Mouse (Mus musculus) limb, embryonic 15.5 days (tissue): Measurements from ENCODE around the gene Stard13. TPM values are rescaled to one million over a fixed set of nuclear protein-coding genes. Genes with fewer than 3 reads are reported as not detected.

Experiments
- ATAC-seq: fragments of 200-750 bp; cut with Nextera tagmentation; 2 replicates; pipeline ENCODE4 v1.8.0; 2017; ENCODE audit warnings: low read depth, moderate TSS enrichment; ENCODE audit not compliant: insufficient number of reproducible peaks, low FRiP score, low TSS enrichment
- H3K27ac ChIP-seq: fragments of 300-500 bp; sonication (generic); 2 replicates; pipeline ENCODE4 v1.5.1; 2015; ENCODE audit warnings: moderate library complexity, mild to moderate bottlenecking, inconsistent platforms
- H3K27me3 ChIP-seq: fragments of 300-500 bp; sonication (generic); 2 replicates; pipeline ENCODE4 v1.6.1; 2015; ENCODE audit warnings: inconsistent platforms
- H3K36me3 ChIP-seq: fragments of 300-500 bp; sonication (generic); 2 replicates; pipeline ENCODE4 v1.6.1; 2015; ENCODE audit warnings: inconsistent platforms
- H3K4me1 ChIP-seq: fragments of 300-500 bp; sonication (generic); 2 replicates; pipeline ENCODE4 v1.6.1; 2015; ENCODE audit warnings: inconsistent platforms
- H3K4me2 ChIP-seq: fragments of 300-500 bp; sonication (generic); 2 replicates; pipeline ENCODE4 v1.6.1; 2015; ENCODE audit warnings: mild to moderate bottlenecking, inconsistent platforms
- H3K4me3 ChIP-seq: fragments of 300-500 bp; sonication (generic); 2 replicates; pipeline ENCODE4 v1.5.1; 2015; ENCODE audit warnings: mild to moderate bottlenecking, inconsistent platforms
- H3K9ac ChIP-seq: fragments of 300-500 bp; sonication (generic); 2 replicates; pipeline ENCODE4 v1.6.1; 2015; ENCODE audit warnings: inconsistent platforms
- H3K9me3 ChIP-seq: fragments of 300-500 bp; sonication (generic); 2 replicates; pipeline ENCODE4 v1.6.1; 2016; ENCODE audit warnings: inconsistent platforms
- WGBS: fragments of 180-500 bp; shearing (Covaris S2); methylation state at CpG from one replicate; pipeline ENCODE4 v1.1.7; 2015; 5-methylcytosine and 5-hydroxymethylcytosine counted together
- polyA plus RNA-seq: library from polyadenylated mRNA; unstranded; fragments of >200 nt; fragmentation: Nextera tagmentation; extraction: Ambion mirVana; gene quantifications from 2 replicates; pipeline ENCODE4 v1.2.1, GENCODE M21; 2015

Stard13 gene
- polyA plus RNA-seq, 1 experiment from 2014 or later = 11.2 TPM

DNA sequence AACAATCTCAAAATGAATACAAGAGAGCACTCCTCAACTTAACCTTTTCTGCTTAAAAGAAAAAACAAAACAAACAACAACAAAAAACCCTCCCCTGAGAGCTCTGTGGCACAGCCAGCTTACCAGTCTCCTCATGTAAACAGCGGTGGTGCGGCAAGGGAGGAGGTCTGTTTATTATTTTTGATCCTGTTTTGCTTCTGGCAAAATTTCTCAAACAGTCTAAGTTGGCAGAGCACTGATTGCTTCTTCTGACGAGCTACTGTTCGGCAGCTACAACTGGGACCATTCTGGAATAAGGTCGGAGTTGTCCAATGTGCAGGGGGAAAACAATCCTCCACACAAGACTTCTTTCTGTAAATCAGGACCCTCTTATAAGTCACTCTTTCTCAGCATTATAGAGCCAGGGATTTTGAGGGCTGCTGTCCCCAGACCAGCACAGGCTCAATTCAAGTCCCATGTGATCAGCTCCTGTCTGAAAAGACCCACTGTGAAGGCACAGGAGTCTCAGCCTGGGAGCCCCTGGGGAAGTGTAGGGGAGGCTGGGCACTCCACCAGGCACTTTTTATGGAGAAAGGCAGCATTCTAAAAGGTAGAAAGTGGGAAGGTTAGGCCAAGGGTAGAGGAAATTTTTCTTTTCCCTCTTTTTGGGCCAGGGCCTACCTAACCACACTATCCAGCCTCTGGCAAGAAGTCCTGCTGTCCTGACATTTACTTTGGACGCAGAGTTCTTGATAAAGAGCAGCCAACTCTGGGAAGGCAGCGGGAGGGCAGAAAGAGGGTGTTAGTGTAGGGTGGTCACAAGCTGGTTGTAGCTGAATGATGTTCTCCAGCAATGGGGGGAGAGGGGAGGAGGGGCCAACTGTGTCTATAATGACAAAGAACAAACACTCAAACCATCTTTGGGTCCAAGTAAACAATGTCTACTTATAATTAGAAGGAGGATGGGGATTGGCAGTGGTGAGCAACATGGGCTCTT is 58.9 kb downstream of the Stard13 start:
- peak; percentile 82; the same call in 1 of the 2 replicates for ATAC-seq
- Histone ChIP-seq H3K36me3 (no peaks in the 10 kb centered on the region), H3K27me3 (no peaks in the 10 kb centered on the region), H3K4me1 (peaks cover 12% of the 10 kb centered on the region), H3K27ac (no peak overlapping the region; the same call in 1 of the 2 replicates), H3K9ac (no peak overlapping the region), H3K4me2 (no peak overlapping the region), H3K9me3 (no peaks in the 10 kb centered on the region), H3K4me3 (no peak overlapping the region)
- 55% methylated on average over 7 of the region's 7 CpGs for WGBS

DNA sequence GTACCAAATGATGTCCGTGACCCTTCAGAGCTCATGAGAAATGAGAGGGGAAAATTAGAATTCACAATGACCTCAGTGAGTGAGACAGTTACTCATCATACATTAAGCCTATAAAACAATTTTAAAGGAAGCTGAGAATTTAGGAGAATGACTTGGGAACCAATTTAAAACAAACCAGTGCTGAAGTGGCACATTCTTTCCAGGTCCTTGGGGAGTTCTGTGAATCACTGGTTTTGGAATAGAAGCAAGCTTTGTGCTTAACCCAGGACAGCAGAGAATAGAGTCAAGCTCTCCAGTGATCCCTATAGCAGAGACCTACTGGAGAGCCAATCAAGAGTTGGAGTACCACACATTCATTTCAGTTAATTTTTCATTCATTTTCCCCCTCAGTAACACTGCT is 59.9 kb downstream of the Stard13 start:
- Histone ChIP-seq H3K27ac (no peak overlapping the region), H3K4me2 (no peak overlapping the region), H3K9ac (no peak overlapping the region), H3K4me1 (peaks cover 12% of the 10 kb centered on the region), H3K27me3 (no peaks in the 10 kb centered on the region), H3K36me3 (no peaks in the 10 kb centered on the region), H3K4me3 (no peak overlapping the region), H3K9me3 (no peaks in the 10 kb centered on the region)
- 70% methylated on average over 1 of the region's 1 CpGs for WGBS
- ATAC-seq = no peak

DNA sequence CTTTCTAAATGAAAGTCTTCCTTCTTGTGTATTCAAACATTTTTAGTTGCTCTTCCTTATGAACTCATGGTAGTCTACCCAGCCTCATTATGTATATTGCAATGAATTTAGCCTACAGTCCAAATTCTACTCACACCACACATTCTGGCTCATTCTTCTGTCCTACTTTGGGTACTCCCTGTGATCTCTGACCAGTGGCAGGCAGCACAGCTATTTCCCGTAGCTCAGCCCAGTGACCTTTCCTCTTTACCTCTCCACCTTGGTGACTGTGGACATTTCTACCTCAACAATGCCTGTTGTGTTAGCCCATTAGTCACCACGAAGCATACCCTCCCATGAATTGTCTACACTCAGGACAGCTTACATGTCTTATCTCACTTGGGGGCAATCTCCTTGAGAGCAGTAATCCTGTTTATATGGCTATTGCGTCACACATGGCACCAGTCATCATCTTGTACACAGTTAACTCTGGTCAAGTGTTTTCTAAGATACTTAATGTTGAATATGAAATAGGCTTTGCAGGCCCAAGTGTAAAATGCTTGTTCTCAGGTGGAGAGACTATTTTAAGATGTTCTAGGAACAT is 63.4 kb downstream of the Stard13 start:
- no peak for ATAC-seq
- Histone ChIP-seq H3K27me3 (no peaks in the 10 kb centered on the region), H3K4me1 (peaks cover 27% of the 10 kb centered on the region), H3K4me3 (no peak overlapping the region), H3K27ac (no peak overlapping the region), H3K4me2 (no peak overlapping the region), H3K9me3 (no peaks in the 10 kb centered on the region), H3K36me3 (no peaks in the 10 kb centered on the region), H3K9ac (no peak overlapping the region)
- WGBS = 87% methylated on average over 3 of the region's 3 CpGs

DNA sequence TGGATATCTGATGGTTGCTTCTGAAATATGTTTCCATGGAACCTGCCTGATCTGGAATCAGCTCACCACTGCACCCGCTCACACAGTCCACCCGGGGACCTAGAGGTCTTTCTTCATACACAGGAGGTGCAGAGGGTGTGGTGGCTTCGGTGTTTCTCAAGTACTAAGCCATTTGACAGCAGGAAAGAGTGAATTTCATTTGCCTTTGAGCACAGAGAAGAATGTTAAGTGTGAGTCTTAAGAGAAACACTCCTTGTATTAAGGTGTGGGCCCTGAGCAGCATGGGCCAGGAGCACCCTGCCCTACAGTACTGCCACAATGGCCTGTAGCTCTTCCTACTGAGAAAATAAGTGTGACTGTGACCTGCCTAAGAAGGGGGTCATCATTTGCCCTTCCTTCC is 65.4 kb downstream of the Stard13 start:
- 84% methylated on average over 3 of the region's 3 CpGs for WGBS
- H3K36me3 ChIP-seq = no peaks in the 10 kb centered on the region
- no peak for ATAC-seq
- H3K4me2 ChIP-seq = no peak overlapping the region
- H3K27me3 ChIP-seq = no peaks in the 10 kb centered on the region
- H3K9me3 ChIP-seq = no peaks in the 10 kb centered on the region
- H3K4me1 ChIP-seq = peaks cover 24% of the 10 kb centered on the region
- no peak overlapping the region for H3K27ac ChIP-seq
- H3K4me3 ChIP-seq = no peak overlapping the region
- no peak overlapping the region for H3K9ac ChIP-seq

DNA sequence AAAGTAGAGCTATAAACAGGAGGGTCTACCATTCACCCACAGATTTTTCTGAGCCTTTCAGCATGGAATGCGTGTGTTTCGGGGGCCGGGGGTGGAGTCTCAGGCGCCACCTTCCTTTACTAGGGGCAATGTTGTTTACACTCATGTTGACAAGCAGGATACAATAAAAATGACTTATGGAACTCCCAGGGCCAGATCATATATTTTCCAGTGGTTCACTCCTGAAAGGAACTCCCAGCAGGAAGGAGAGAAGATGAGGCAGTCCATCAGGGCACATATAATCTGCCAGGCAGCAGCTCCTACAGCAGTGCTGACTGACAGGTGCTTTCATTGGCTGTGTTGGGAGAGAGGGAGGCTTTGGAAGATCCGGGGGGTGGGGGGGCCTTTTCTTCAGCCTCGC is 66.0 kb downstream of the Stard13 start:
- H3K27me3 ChIP-seq = no peaks in the 10 kb centered on the region
- no peak for ATAC-seq
- no peak overlapping the region for H3K9ac ChIP-seq
- H3K4me2 ChIP-seq = no peak overlapping the region
- peaks cover 24% of the 10 kb centered on the region for H3K4me1 ChIP-seq
- no peak overlapping the region for H3K27ac ChIP-seq
- 62% methylated on average over 6 of the region's 6 CpGs for WGBS
- no peaks in the 10 kb centered on the region for H3K9me3 ChIP-seq
- H3K36me3 ChIP-seq = no peaks in the 10 kb centered on the region
- no peak overlapping the region for H3K4me3 ChIP-seq

DNA sequence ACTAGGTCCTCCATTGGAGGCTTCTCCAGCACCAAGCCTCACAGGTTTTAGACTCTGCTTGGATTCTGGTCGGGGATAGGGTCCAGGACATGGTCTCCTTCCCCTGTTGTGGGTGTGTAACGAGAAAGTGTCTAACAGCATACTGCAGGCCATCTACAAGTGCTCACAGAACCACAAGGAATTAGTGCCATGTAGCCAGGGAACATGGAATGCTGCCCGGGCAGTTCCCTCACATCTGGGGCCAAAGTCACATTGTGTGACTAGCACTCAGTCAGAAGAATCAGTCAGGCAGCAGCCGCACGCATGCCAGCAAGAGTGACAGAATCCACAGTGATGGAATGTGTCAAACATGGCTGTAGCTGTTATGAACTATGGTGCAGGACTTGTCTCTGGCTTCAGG is 67.4 kb downstream of the Stard13 start:
- H3K4me3 ChIP-seq = no peak overlapping the region
- H3K4me1 ChIP-seq = peaks cover 24% of the 10 kb centered on the region
- no peak for ATAC-seq
- no peak overlapping the region for H3K4me2 ChIP-seq
- 70% methylated on average over 5 of the region's 5 CpGs for WGBS
- H3K9me3 ChIP-seq = no peaks in the 10 kb centered on the region
- no peaks in the 10 kb centered on the region for H3K27me3 ChIP-seq
- H3K9ac ChIP-seq = no peak overlapping the region
- no peak overlapping the region for H3K27ac ChIP-seq
- H3K36me3 ChIP-seq = no peaks in the 10 kb centered on the region

DNA sequence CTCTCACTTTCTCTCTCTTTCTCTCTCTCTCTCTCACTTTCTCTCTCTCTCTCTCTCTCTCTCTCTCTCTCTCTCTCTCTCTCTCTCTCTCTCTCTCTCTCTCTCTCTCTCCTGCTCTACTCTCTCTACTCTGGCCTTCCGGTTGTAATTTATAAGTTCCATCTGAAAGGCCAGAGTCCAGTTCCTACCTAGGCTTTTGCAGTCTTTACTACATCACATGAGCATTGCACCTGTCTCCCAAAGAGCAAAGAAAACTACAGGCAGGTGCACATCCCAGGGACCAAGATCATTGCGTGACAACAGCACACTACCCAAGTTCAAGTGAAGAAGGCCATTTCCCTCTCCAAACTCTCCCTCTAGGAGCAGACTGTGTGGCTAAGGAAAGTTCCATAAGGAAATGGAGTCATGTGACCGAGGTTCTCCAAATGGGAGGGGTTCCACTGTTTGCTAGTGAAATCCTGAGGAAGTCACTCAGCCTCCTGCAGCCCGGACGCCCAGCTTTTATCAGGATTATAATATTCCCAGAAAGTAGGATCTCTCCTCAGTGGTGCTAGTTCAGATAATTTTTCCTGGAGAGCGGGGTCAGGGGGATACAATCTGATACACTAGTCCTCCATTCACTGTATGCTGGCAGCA is 68.1 kb downstream of the Stard13 start:
- no peaks in the 10 kb centered on the region for H3K27me3 ChIP-seq
- H3K4me3 ChIP-seq = no peak overlapping the region
- peaks cover 24% of the 10 kb centered on the region for H3K4me1 ChIP-seq
- H3K9ac ChIP-seq = no peak overlapping the region
- no peak overlapping the region for H3K4me2 ChIP-seq
- H3K9me3 ChIP-seq = no peaks in the 10 kb centered on the region
- no peaks in the 10 kb centered on the region for H3K36me3 ChIP-seq
- no peak overlapping the region for H3K27ac ChIP-seq
- no peak for ATAC-seq
- WGBS = 83% methylated on average over 6 of the region's 6 CpGs

DNA sequence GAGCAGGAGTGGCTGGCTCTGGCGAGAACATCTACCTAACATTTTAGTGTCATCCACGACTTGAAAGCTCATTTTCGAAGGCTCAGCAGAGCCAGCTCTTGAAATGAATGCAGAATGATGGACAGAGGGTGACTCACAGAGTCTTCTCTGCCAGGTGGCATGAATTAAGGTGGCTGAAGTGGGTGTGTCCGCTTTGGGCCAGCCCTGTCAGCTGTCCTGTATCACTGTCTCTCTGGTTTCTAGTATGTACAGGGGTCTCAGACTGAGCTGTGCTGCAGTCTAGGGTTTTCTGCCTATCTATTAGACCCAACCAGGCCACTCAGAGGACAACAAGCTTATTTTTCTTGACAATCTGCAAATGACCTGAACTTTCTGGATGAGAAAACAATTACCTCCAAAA is 68.8 kb downstream of the Stard13 start:
- Histone ChIP-seq H3K9me3 (no peaks in the 10 kb centered on the region), H3K36me3 (no peaks in the 10 kb centered on the region), H3K4me1 (peaks cover 24% of the 10 kb centered on the region), H3K27ac (no peak overlapping the region), H3K9ac (no peak overlapping the region), H3K27me3 (no peaks in the 10 kb centered on the region), H3K4me3 (no peak overlapping the region), H3K4me2 (no peak overlapping the region)
- ATAC-seq = no peak
- 64% methylated on average over 4 of the region's 4 CpGs for WGBS

DNA sequence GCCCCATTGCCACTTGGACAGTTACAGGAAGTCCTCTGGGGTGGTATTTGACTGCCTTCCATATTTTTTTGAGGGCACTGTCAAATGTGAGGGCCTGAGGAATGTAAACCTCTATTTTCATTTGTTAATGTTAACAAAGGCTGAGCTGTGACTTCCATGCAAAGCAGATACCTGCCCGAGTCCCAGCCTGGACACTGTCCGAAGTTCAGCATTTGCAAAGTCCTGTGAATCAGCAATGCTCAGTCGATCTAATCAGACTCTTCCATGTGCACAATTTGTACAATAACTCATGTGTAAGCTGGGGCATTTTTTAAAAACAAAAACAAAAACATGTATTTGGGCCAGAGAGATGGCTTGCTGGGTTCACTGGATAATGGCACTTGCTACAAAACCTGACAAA is 71.0 kb downstream of the Stard13 start:
- Histone ChIP-seq H3K4me2 (no peak overlapping the region), H3K9me3 (no peaks in the 10 kb centered on the region), H3K27ac (no peak overlapping the region), H3K4me3 (no peak overlapping the region), H3K4me1 (peaks cover 18% of the 10 kb centered on the region), H3K9ac (no peak overlapping the region), H3K27me3 (no peaks in the 10 kb centered on the region), H3K36me3 (no peaks in the 10 kb centered on the region)
- WGBS = 91% methylated on average over 3 of the region's 3 CpGs
- no peak for ATAC-seq

DNA sequence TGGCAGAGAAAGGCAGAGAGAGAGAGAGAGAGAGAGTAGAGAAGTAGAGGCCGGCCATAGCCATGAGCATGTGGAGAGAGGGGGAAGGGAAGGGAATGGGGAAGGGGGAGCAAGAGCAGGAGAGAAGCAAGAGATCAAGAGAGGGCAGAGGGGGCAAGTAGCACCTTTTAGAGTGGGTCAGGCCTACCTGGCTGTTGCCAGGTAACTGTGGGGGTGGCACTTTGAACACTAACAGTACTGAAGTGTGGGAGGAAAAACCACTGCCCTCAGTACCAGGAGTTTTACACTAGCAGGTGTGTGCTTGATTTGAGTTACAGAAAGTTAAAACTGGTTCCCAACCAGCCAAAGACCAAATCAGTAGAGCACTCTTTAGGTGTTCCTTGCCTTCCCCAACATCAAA is 78.4 kb downstream of the Stard13 start:
- Histone ChIP-seq H3K4me2 (no peak overlapping the region), H3K36me3 (no peaks in the 10 kb centered on the region), H3K27ac (no peak overlapping the region), H3K27me3 (no peaks in the 10 kb centered on the region), H3K4me3 (no peak overlapping the region), H3K9me3 (no peaks in the 10 kb centered on the region), H3K9ac (no peak overlapping the region), H3K4me1 (peaks cover 16% of the 10 kb centered on the region)
- ATAC-seq = no peak
- WGBS = 53% methylated on average over 1 of the region's 1 CpGs

DNA sequence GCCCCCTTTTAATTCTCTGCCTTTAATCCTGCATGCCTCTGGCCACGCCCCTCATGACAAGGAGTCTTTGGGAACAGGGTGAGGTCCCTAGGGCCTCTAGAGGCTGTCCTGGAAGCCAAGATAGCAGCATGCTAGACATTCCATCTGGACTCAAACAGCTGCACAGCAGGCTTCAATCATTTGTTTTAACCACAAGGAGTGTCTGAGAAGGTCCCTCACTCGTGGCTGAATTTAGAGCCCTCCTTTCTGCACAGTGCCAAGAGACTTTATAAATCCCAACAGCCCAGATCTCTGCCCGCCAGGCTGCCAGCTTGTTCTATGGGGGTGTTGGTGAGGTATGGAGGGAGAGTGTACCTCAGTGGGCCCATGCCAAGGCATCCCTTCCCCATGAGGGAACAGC is 78.9 kb downstream of the Stard13 start:
- Histone ChIP-seq H3K9me3 (no peaks in the 10 kb centered on the region), H3K36me3 (no peaks in the 10 kb centered on the region), H3K4me1 (peaks cover 16% of the 10 kb centered on the region), H3K27ac (no peak overlapping the region), H3K27me3 (no peaks in the 10 kb centered on the region), H3K4me2 (no peak overlapping the region), H3K9ac (no peak overlapping the region), H3K4me3 (no peak overlapping the region)
- 37% methylated on average over 3 of the region's 3 CpGs for whole genome bisulfite sequencing
- 0 out of 2 replicates have a peak, but pooled peaks have one; percentile 40 for ATAC-seq

DNA sequence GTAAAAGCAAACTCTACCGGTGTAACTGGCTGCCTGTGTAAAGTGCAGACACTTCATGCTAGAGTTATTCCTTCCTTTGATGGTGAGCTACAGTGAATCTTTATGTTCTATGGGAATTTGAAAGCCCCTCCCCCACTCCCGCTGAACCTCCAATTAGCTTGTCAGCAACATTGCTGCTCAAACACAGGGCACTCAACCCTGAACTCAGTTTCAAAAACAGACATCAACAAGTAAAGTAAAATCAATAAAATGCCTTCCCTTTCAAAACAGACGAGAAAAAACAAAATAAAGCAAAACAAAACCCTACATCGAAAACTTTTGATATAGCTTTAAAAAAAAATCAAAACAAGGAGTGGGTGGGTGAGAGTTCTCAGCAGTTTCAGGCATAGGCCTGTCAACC is 79.6 kb downstream of the Stard13 start:
- whole genome bisulfite sequencing = 56% methylated on average over 4 of the region's 4 CpGs
- no peak overlapping the region for H3K4me3 ChIP-seq
- H3K9me3 ChIP-seq = no peaks in the 10 kb centered on the region
- H3K4me2 ChIP-seq = no peak overlapping the region
- no peak overlapping the region for H3K27ac ChIP-seq
- peaks cover 16% of the 10 kb centered on the region for H3K4me1 ChIP-seq
- H3K27me3 ChIP-seq = no peaks in the 10 kb centered on the region
- no peaks in the 10 kb centered on the region for H3K36me3 ChIP-seq
- ATAC-seq = no peak
- no peak overlapping the region for H3K9ac ChIP-seq
